Mouse (Mus musculus) heart, embryonic 11.5 days (tissue): Measurements from ENCODE around the gene Cacna1d. TPM values are rescaled to one million over a fixed set of nuclear protein-coding genes. Genes with fewer than 3 reads are reported as not detected.

ENCODE experiments used
- ATAC-seq: fragments of 200-750 bp; cut with Nextera tagmentation; replicated peaks from 2 replicates; pipeline ENCODE4 v1.8.0; 2017; ENCODE audit warnings: moderate library complexity; ENCODE audit not compliant: insufficient number of reproducible peaks, low FRiP score, low TSS enrichment
- H3K27ac ChIP-seq: fragments of 300-500 bp; sonication (generic); 2 replicates; pipeline ENCODE4 v1.5.1; 2014; ENCODE audit warnings: mild to moderate bottlenecking, low read depth, low read length
- H3K27me3 ChIP-seq: fragments of 300-500 bp; sonication (generic); 2 replicates; pipeline ENCODE4 v1.6.1; 2014; ENCODE audit warnings: mild to moderate bottlenecking, low read length, mixed read lengths; ENCODE audit not compliant: control insufficient read depth, insufficient read depth
- H3K36me3 ChIP-seq: fragments of 300-500 bp; sonication (generic); 2 replicates; pipeline ENCODE4 v1.6.1; 2014; ENCODE audit warnings: mild to moderate bottlenecking, low read length, moderate library complexity, mixed read lengths; ENCODE audit not compliant: control insufficient read depth, insufficient read depth
- H3K4me1 ChIP-seq: fragments of 300-500 bp; sonication (generic); 2 replicates; pipeline ENCODE4 v1.6.1; 2014; ENCODE audit warnings: low read length; ENCODE audit not compliant: control insufficient read depth, insufficient read depth
- H3K4me2 ChIP-seq: fragments of 300-500 bp; sonication (generic); 2 replicates; pipeline ENCODE4 v1.6.1; 2014; ENCODE audit warnings: mild to moderate bottlenecking, moderate library complexity
- H3K4me3 ChIP-seq: fragments of 300-500 bp; sonication (generic); 2 replicates; pipeline ENCODE4 v1.5.1; 2014; ENCODE audit warnings: low read depth, low read length
- H3K9ac ChIP-seq: fragments of 300-500 bp; sonication (generic); 2 replicates; pipeline ENCODE4 v1.6.1; 2014; ENCODE audit warnings: mild to moderate bottlenecking, low read depth, low read length, moderate library complexity
- H3K9me3 ChIP-seq: fragments of 300-500 bp; sonication (generic); replicated peaks from 2 replicates; pipeline ENCODE4 v1.6.1; 2016; ENCODE audit warnings: low read length; ENCODE audit not compliant: control insufficient read depth
- WGBS: fragments of 180-500 bp; shearing (Covaris S2); extraction: QIAGEN DNeasy Blood & Tissue Kit; methylation state at CpG from one replicate; pipeline ENCODE4 v1.1.7; 2014; ENCODE audit not compliant: insufficient replicate concordance; 5-methylcytosine and 5-hydroxymethylcytosine counted together
- polyA plus RNA-seq: library from polyadenylated mRNA; unstranded; fragments of >200 nt; fragmentation: Nextera tagmentation; extraction: Ambion mirVana; gene quantifications from 2 replicates; pipeline ENCODE4 v1.2.1, GENCODE M21; 2014

The Cacna1d gene
- polyA plus RNA-seq, 1 experiment from 2014 or later: 17.5 TPM

GRCm38 (mm10) chr14:30352061-30352950 is 138.9 kb downstream of the Cacna1d start:
- peaks cover 14% of the 10 kb centered on the region; the same call in 1 of the 2 replicates for H3K27me3 ChIP-seq
- no peaks in the 10 kb centered on the region for H3K36me3 ChIP-seq
- H3K4me1 ChIP-seq: peaks cover 10% of the 10 kb centered on the region; the same call in 1 of the 2 replicates
- H3K9me3 ChIP-seq: no peaks in the 10 kb centered on the region
- no peak overlapping the region; the same call in 1 of the 2 replicates for H3K9ac ChIP-seq
- H3K4me2 ChIP-seq: peak overlapping the region; percentile 91
- ATAC-seq: no peak
- peak overlapping the region; percentile 65 for H3K4me3 ChIP-seq
- no peak overlapping the region for H3K27ac ChIP-seq
- WGBS: 4% methylated on average over 31 of the region's 31 CpGs

GRCm38 (mm10) chr14:30350285-30350684 is 141.0 kb downstream of the Cacna1d start:
- Histone ChIP-seq H3K27me3 (peaks cover 9% of the 10 kb centered on the region; the same call in 1 of the 2 replicates), H3K4me2 (no peak overlapping the region), H3K4me3 (no peak overlapping the region), H3K9me3 (no peaks in the 10 kb centered on the region), H3K4me1 (peaks cover 10% of the 10 kb centered on the region; the same call in 1 of the 2 replicates), H3K9ac (no peak overlapping the region), H3K27ac (no peak overlapping the region), H3K36me3 (no peaks in the 10 kb centered on the region)
- 68% methylated on average over 6 of the region's 6 CpGs for WGBS
- no peak for ATAC-seq

GRCm38 (mm10) chr14:30344948-30345865 is 146.0 kb downstream of the Cacna1d start:
- no peaks in the 10 kb centered on the region for H3K9me3 ChIP-seq
- H3K4me2 ChIP-seq: no peak overlapping the region
- H3K9ac ChIP-seq: no peak overlapping the region
- WGBS: 71% methylated on average over 8 of the region's 8 CpGs
- H3K36me3 ChIP-seq: no peaks in the 10 kb centered on the region
- no peak for ATAC-seq
- H3K27ac ChIP-seq: no peak overlapping the region
- H3K4me1 ChIP-seq: no peaks in the 10 kb centered on the region
- no peak overlapping the region for H3K4me3 ChIP-seq
- no peaks in the 10 kb centered on the region for H3K27me3 ChIP-seq

- H3K9ac ChIP-seq: no peak overlapping the region
- no peaks in the 10 kb centered on the region for H3K9me3 ChIP-seq
- ATAC-seq: no peak
- H3K27me3 ChIP-seq: no peaks in the 10 kb centered on the region
- 79% methylated on average over 7 of the region's 7 CpGs for WGBS
- no peak overlapping the region for H3K27ac ChIP-seq
- H3K4me3 ChIP-seq: no peak overlapping the region
- no peak overlapping the region for H3K4me2 ChIP-seq
- H3K4me1 ChIP-seq: no peaks in the 10 kb centered on the region
- no peaks in the 10 kb centered on the region for H3K36me3 ChIP-seq
Measured at GRCm38 (mm10) chr14:30343740-30344139, 147.5 kb downstream of the Cacna1d start.

- Histone ChIP-seq H3K27ac (no peak overlapping the region), H3K9me3 (no peaks in the 10 kb centered on the region), H3K9ac (no peak overlapping the region), H3K27me3 (no peaks in the 10 kb centered on the region), H3K4me1 (no peaks in the 10 kb centered on the region), H3K4me2 (no peak overlapping the region), H3K36me3 (no peaks in the 10 kb centered on the region), H3K4me3 (no peak overlapping the region)
- no peak for ATAC-seq
- WGBS: 82% methylated on average over 12 of the region's 12 CpGs
Measured at GRCm38 (mm10) chr14:30341825-30342590, 149.2 kb downstream of the Cacna1d start.

- Histone ChIP-seq H3K9ac (no peak overlapping the region), H3K27me3 (no peaks in the 10 kb centered on the region), H3K27ac (no peak overlapping the region), H3K9me3 (no peaks in the 10 kb centered on the region), H3K36me3 (no peaks in the 10 kb centered on the region), H3K4me1 (no peaks in the 10 kb centered on the region), H3K4me2 (no peak overlapping the region), H3K4me3 (no peak overlapping the region)
- WGBS: 55% methylated on average over 3 of the region's 3 CpGs
- ATAC-seq: no peak
Measured at GRCm38 (mm10) chr14:30340140-30340539, 151.1 kb downstream of the Cacna1d start.

- no peaks in the 10 kb centered on the region for H3K9me3 ChIP-seq
- 83% methylated on average over 1 of the region's 1 CpGs for WGBS
- H3K4me2 ChIP-seq: no peak overlapping the region
Measured at GRCm38 (mm10) chr14:30331856-30332255, 159.4 kb downstream of the Cacna1d start.

More at GRCm38 (mm10) chr14:30331856-30332255, 159.4 kb downstream of the Cacna1d start:
- Histone ChIP-seq H3K36me3 (no peaks in the 10 kb centered on the region), H3K4me1 (peaks cover 14% of the 10 kb centered on the region), H3K27me3 (no peaks in the 10 kb centered on the region), H3K4me3 (no peak overlapping the region), H3K27ac (no peak overlapping the region), H3K9ac (no peak overlapping the region)
- no peak for ATAC-seq
